Mouse (Mus musculus) embryo, embryonic 11.5 days (tissue): Measurements from ENCODE around the gene Ascc2.
"Not testable (repeated sequence)": the region's sequence is repeated elsewhere in the genome, so short reads cannot be mapped to it uniquely, and the experiment has no call there.

ENCODE experiments used
- DNase-seq: peaks from one replicate; pipeline ENCODE4 v3.0.0-alpha.2; 2012; ENCODE audit warnings: low read depth, low spot score

The Ascc2 gene

GRCm38 (mm10) chr11:4683516-4683915 lies 46.0 kb downstream of the Ascc2 start:
- DNase-seq, result no peak

- no peak for DNase-seq
These were observed 46.6 kb downstream of the Ascc2 start for GRCm38 (mm10) chr11:4684186-4684585.

GRCm38 (mm10) chr11:4685071-4685470 lies 47.5 kb downstream of the Ascc2 start:
- no peak for DNase-seq

- no peak for DNase-seq
These were observed 48.0 kb downstream of the Ascc2 start for GRCm38 (mm10) chr11:4685510-4685909.

- DNase-seq, result no peak
These were observed 49.5 kb downstream of the Ascc2 start for GRCm38 (mm10) chr11:4687027-4687426.

GRCm38 (mm10) chr11:4687874-4688273 lies 50.3 kb downstream of the Ascc2 start:
- DNase-seq, result no peak

- no peak for DNase-seq
These were observed 51.3 kb downstream of the Ascc2 start for GRCm38 (mm10) chr11:4688632-4689380.

- DNase-seq, result no peak
These were observed 52.8 kb downstream of the Ascc2 start for GRCm38 (mm10) chr11:4690353-4690752.

GRCm38 (mm10) chr11:4691213-4691612 lies 53.7 kb downstream of the Ascc2 start:
- no peak for DNase-seq

GRCm38 (mm10) chr11:4692162-4692561 lies 54.6 kb downstream of the Ascc2 start:
- DNase-seq, result no peak

- no peak for DNase-seq
These were observed 59.8 kb downstream of the Ascc2 start for GRCm38 (mm10) chr11:4697043-4697983.

- no peak for DNase-seq
These were observed 63.2 kb downstream of the Ascc2 start for GRCm38 (mm10) chr11:4700726-4701125.

- DNase-seq, result no peak
These were observed 66.1 kb downstream of the Ascc2 start for GRCm38 (mm10) chr11:4703688-4704071.

GRCm38 (mm10) chr11:4704072-4704964 lies 66.8 kb downstream of the Ascc2 start, which contains the start of the genes Uqcr10 and Zmat5:
Gene Uqcr10, minus strand, starts transcription at chr11:4704342.
Gene Zmat5, plus strand, starts transcription at chr11:4704678.
- peak; percentile 92 for DNase-seq

GRCm38 (mm10) chr11:4705178-4705577 lies 67.6 kb downstream of the Ascc2 start:
- DNase-seq, result no peak

GRCm38 (mm10) chr11:4710188-4710587 lies 72.6 kb downstream of the Ascc2 start:
- DNase-seq, result not testable (repeated sequence)

GRCm38 (mm10) chr11:4712822-4713221 lies 75.3 kb downstream of the Ascc2 start:
- DNase-seq, result no peak

- no peak for DNase-seq
These were observed 77.2 kb downstream of the Ascc2 start for GRCm38 (mm10) chr11:4714727-4715126.

GRCm38 (mm10) chr11:4715596-4715995 lies 78.0 kb downstream of the Ascc2 start:
- no peak for DNase-seq

GRCm38 (mm10) chr11:4716530-4717236 lies 79.1 kb downstream of the Ascc2 start:
- no peak for DNase-seq

- DNase-seq, result no peak
These were observed 81.0 kb downstream of the Ascc2 start for GRCm38 (mm10) chr11:4718548-4718947.
